Mouse (Mus musculus) erythroblast, embryonic 14.5 days (primary cell): ENCODE results near the gene Hmgcl.

ENCODE experiments used
- GATA1 ChIP-seq: IDR thresholded peaks from 2 replicates; pipeline ENCODE4 v1.6.1; 2012; ENCODE audit warnings: low read length, inconsistent platforms, mixed read lengths
- TAL1 ChIP-seq: IDR thresholded peaks from 3 replicates; pipeline ENCODE4 v1.6.1; 2012; ENCODE audit warnings: low read length, inconsistent platforms, mixed read lengths

DNA sequence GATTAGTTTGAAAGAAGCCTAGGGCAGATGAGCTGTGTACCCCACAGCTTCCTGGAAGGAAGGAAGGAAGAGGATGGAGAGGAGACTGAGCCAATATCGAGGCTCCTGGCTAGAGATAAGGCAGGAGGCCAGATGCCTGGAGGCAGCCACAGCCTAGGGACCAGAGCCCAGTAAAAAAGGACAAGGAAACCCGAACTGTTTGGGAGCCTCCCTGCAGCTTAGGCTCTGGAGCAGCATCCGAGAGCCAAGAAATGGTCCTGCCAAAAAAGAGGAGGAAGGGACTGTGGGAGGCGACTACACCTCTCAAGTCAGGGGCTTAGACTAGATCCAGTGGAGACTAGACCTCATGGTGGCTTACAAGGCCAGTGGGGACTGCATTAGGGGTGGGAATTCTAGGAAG lies 2.9 kb upstream of the Hmgcl start:
- TF ChIP-seq GATA1 = no peak
- TF ChIP-seq TAL1 = no peak
